Mouse (Mus musculus) spleen, embryonic (tissue): Measurements from ENCODE around the gene Chmp1a.
"Not testable (repeated sequence)": the region's sequence is repeated elsewhere in the genome, so short reads cannot be mapped to it uniquely, and the experiment has no call there.

Source experiments
- CTCF ChIA-PET: fragments of 350-600 bp; sonication (Branson Sonifier 250); formaldehyde crosslinking; loops from one replicate; lab custom pipeline; 2022; lab: Charles Lee

The Chmp1a gene

GRCm38 (mm10) chr8:123232553-123232952 is 20.0 kb upstream of the Chmp1a start:
- CTCF ChIA-PET = no interaction called here

GRCm38 (mm10) chr8:123231742-123232141 is 19.2 kb upstream of the Chmp1a start:
- CTCF ChIA-PET = no interaction called here

GRCm38 (mm10) chr8:123230326-123230725 is 17.8 kb upstream of the Chmp1a start:
- CTCF ChIA-PET = not testable (repeated sequence)

GRCm38 (mm10) chr8:123228416-123228815 is 15.9 kb upstream of the Chmp1a start:
- CTCF ChIA-PET = no interaction called here

- CTCF ChIA-PET = interaction anchor here (1.2 to 1.5 kb wide), 2 partner anchors 10 to 12 kb away, joined by 3 to 4 read pairs; partner anchors contain the start of genes Chmp1a and Spata33
These were observed 12.0 kb upstream of the Chmp1a start, which contains the start of gene Cdk10 for GRCm38 (mm10) chr8:123224278-123225266. TSS of gene Cdk10 (plus strand) at chr8:123224842.

- CTCF ChIA-PET = interaction anchor here (0.7 kb wide), 2 partner anchors 26 to 206 kb away, joined by 4 to 6 read pairs; no protein-coding TSS in a partner anchor
These were observed 8.4 kb upstream of the Chmp1a start for GRCm38 (mm10) chr8:123220917-123221316.

GRCm38 (mm10) chr8:123215430-123215829 is 2.9 kb upstream of the Chmp1a start:
- CTCF ChIA-PET = no interaction called here

GRCm38 (mm10) chr8:123213118-123213772 is 682 bp upstream of the Chmp1a start:
- CTCF ChIA-PET = interaction anchor here (1.5 kb wide), 1 partner anchor 11 kb away, joined by 4 read pairs; the partner anchor contains the start of gene Cdk10

GRCm38 (mm10) chr8:123211876-123212275 is 687 bp downstream of the Chmp1a start:
- CTCF ChIA-PET = interaction anchor here (1.5 kb wide), 1 partner anchor 12 kb away, joined by 4 read pairs; the partner anchor contains the start of gene Cdk10

- CTCF ChIA-PET = interaction anchor here (0.7 kb wide), 1 partner anchor 172 kb away, joined by 6 read pairs; no protein-coding TSS in a partner anchor
These were observed 9.0 kb downstream of the Chmp1a start for GRCm38 (mm10) chr8:123203571-123203970.

- CTCF ChIA-PET = no interaction called here
These were observed 10.3 kb downstream of the Chmp1a start for GRCm38 (mm10) chr8:123202288-123202687.

- CTCF ChIA-PET = interaction anchor here (0.7 kb wide), 1 partner anchor 1614 kb away, joined by 3 read pairs; no protein-coding TSS in a partner anchor
These were observed 12.7 kb downstream of the Chmp1a start for GRCm38 (mm10) chr8:123199864-123200263.

- CTCF ChIA-PET = not testable (repeated sequence)
These were observed 15.5 kb downstream of the Chmp1a start for GRCm38 (mm10) chr8:123197016-123197415.

GRCm38 (mm10) chr8:123193771-123194170 is 18.8 kb downstream of the Chmp1a start:
- CTCF ChIA-PET = interaction anchor here (0.6 kb wide), 1 partner anchor 349 kb away, joined by 4 read pairs; no protein-coding TSS in a partner anchor

GRCm38 (mm10) chr8:123191908-123192307 is 20.7 kb downstream of the Chmp1a start:
- CTCF ChIA-PET = no interaction called here

GRCm38 (mm10) chr8:123190678-123191077 is 21.9 kb downstream of the Chmp1a start:
- CTCF ChIA-PET = interaction anchor here (0.7 kb wide), 1 partner anchor 29 kb away, joined by 4 read pairs; no protein-coding TSS in a partner anchor

GRCm38 (mm10) chr8:123188841-123189240 is 23.7 kb downstream of the Chmp1a start:
- CTCF ChIA-PET = no interaction called here

- CTCF ChIA-PET = no interaction called here
These were observed 24.6 kb downstream of the Chmp1a start for GRCm38 (mm10) chr8:123188006-123188405.

GRCm38 (mm10) chr8:123185566-123186409 is 26.8 kb downstream of the Chmp1a start, which contains the start of gene Dpep1:
TSS of gene Dpep1 (plus strand) at chr8:123186242.
- CTCF ChIA-PET = no interaction called here

GRCm38 (mm10) chr8:123181391-123181790 is 31.2 kb downstream of the Chmp1a start:
- CTCF ChIA-PET = interaction anchor here (0.7 kb wide), 1 partner anchor 56 kb away, joined by 7 read pairs; no protein-coding TSS in a partner anchor
